In the genomic region with DNA sequence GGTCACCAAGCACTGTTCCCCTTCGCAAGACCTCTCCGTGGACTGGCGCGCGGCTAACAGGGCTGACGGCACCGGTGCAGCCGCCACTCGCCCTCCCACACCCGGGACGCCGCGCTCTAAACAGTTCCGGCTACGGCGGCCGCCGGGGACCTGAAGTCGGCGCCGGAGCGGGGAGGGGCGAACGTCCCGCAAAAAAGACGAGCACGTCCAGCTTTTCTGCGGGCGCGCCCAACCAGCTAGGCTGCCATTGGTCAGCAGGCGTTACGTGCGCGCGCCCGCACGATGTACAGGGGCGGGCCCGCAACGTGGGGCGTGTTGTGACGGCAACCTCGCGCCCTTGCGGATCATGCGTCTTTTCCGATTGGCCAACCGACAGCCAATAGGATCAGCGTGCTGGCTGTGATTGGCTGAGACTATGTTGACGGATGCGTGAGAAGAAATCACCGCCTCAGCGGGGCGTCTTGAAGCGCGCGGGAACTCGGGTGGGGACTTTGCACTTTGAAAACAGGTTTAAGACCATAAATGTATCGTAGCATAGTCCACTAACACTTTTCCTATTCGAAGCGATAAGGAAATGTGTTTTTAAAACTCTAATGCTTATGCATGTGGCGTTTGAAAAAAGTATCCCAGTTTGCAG, we compare ENCODE assay signal across 7 mouse cellular contexts. TPM values are rescaled to one million over a fixed set of nuclear protein-coding genes. Genes with fewer than 3 reads are reported as not detected.
DNase-seq lines count a peak whose midpoint lies in the region; ATAC-seq lines count a peak whose summit lies in the region.

A gene (minus strand): TSS at position 134 of the 637 bp plus-strand sequence.
A gene (plus strand): TSS at position 431 of the 637 bp plus-strand sequence.

- peak; percentile 98 for ATAC-seq in intestine, embryonic 15.5 days

- peak within 1 kb of the TSS; percentile 83 for H3K4me3 ChIP-seq in intestine, embryonic 15.5 days (replicated peaks)
- H3K4me3 ChIP-seq in midbrain, embryonic 10.5 days, result peak within 1 kb of the TSS; percentile 99

- no peaks in the 10 kb centered on the region for H3K27me3 ChIP-seq in intestine, embryonic 15.5 days (replicated peaks)
- H3K27me3 ChIP-seq in midbrain, embryonic 10.5 days (ENCODE audit: low read depth, poor library complexity, severe bottlenecking), result no peaks in the 10 kb centered on the region

- H3K9me3 ChIP-seq in intestine, embryonic 15.5 days, result no peaks in the 10 kb centered on the region
- no peaks in the 10 kb centered on the region for H3K9me3 ChIP-seq in midbrain, embryonic 10.5 days (replicated peaks)

- H3K36me3 ChIP-seq in intestine, embryonic 15.5 days, result peaks cover 5% of the 10 kb centered on the region; the same call in 1 of the 2 replicates
- peaks cover 43% of the 10 kb centered on the region for H3K36me3 ChIP-seq in midbrain, embryonic 10.5 days

- intact Hi-C loops in gastrocnemius, postnatal 36 days (cut with DNase I), result loop anchor here (5.0 kb wide), 2 partner anchors 67 to 168 kb away; a partner anchor contains a TSS
- intact Hi-C loops in left cerebral cortex, postnatal 25 days (cut with DNase I), result loop anchor here (2.0 kb wide), 1 partner anchor 79 kb away; a partner anchor contains a TSS

- peak within 1 kb of the TSS; percentile 81 for H3K9ac ChIP-seq in intestine, embryonic 15.5 days

- peak within 1 kb of the TSS; percentile 88 for H3K4me2 ChIP-seq in intestine, embryonic 15.5 days (replicated peaks)

- 0% methylated on average over 62 of the region's 62 CpGs for WGBS in intestine, embryonic 15.5 days
- under 1% methylated on average over 62 of the region's 62 CpGs for WGBS in midbrain, embryonic 10.5 days

- H3K27ac ChIP-seq in intestine, embryonic 15.5 days, result peak within 1 kb of the TSS; percentile 91
- peak within 1 kb of the TSS; percentile 98 for H3K27ac ChIP-seq in midbrain, embryonic 10.5 days (replicated peaks)

- DNase-seq in adrenal gland, adult 2 months, result peak; percentile 99
- peak; percentile 98 for DNase-seq in embryo, embryonic 11.5 days (ENCODE audit: low read depth, low spot score)
- peak; percentile 97 for DNase-seq in gastrocnemius, postnatal 36 days
- DNase-seq in left cerebral cortex, postnatal 25 days (ENCODE audit: low spot score in 2 of 2), result peak; percentile 100
- DNase-seq in midbrain, embryonic 10.5 days (ENCODE audit: low spot score), result peak; percentile 99
- peak; percentile 97 for DNase-seq in right cerebral cortex, postnatal 4 days

- peaks cover 10% of the 10 kb centered on the region; the same call in 1 of the 2 replicates for H3K4me1 ChIP-seq in intestine, embryonic 15.5 days (replicated peaks)
- H3K4me1 ChIP-seq in midbrain, embryonic 10.5 days, result peaks cover 27% of the 10 kb centered on the region

RNA-seq across cellular contexts. Expression of the first gene that starts in this region (rescaled TPM):
- total RNA-seq in adrenal gland, adult 2 months (2021), result 10 to 100 TPM; 17.8 to 18.2 TPM
- polyA plus RNA-seq in adrenal gland, adult 2 months (2012; rRNA removed), result 15.4 and 16.7 TPM in 2 replicates
- total RNA-seq in gastrocnemius, postnatal 36 days (2021), result 1 to 10 TPM; 5.9 to 7.1 TPM
- 5.2 and 5.3 TPM in 2 replicates for polyA plus RNA-seq in intestine, embryonic 15.5 days (2015; fragmentation: Nextera tagmentation; extraction: Ambion mirVana)
- total RNA-seq in left cerebral cortex, postnatal 25 days (2021), result 10 to 100 TPM; 25.7 to 26.6 TPM
- 6.8 and 8.5 TPM in 2 replicates for polyA plus RNA-seq in midbrain, embryonic 10.5 days (2016; fragmentation: Nextera tagmentation; extraction: Ambion mirVana)

RNA-seq across cellular contexts. Expression of the second gene that starts in this region (rescaled TPM):
- 10 to 100 TPM; 27.8 to 28.0 TPM for total RNA-seq in adrenal gland, adult 2 months (2021)
- 20.9 and 21.8 TPM in 2 replicates for polyA plus RNA-seq in adrenal gland, adult 2 months (2012; rRNA removed)
- 1 to 10 TPM; 1.7 to 2.0 TPM for total RNA-seq in gastrocnemius, postnatal 36 days (2021)
- 12.3 and 14.8 TPM in 2 replicates for polyA plus RNA-seq in intestine, embryonic 15.5 days (2015; fragmentation: Nextera tagmentation; extraction: Ambion mirVana)
- total RNA-seq in left cerebral cortex, postnatal 25 days (2021), result 10 to 100 TPM; 21.9 to 23.0 TPM
- 27.0 and 34.9 TPM in 2 replicates for polyA plus RNA-seq in midbrain, embryonic 10.5 days (2016; fragmentation: Nextera tagmentation; extraction: Ambion mirVana)

Comparison
In these comparisons a context has a peak if more than half of its experiments do, and no peak if none do; other contexts are left out.
1. Peak in every context shown above with its lines: DNase-seq, ATAC-seq, H3K4me3 ChIP-seq and H3K27ac ChIP-seq.
2. RNA of the second gene that starts in this region (total RNA-seq): 27.8 to 28.0 TPM in adrenal gland, adult 2 months and 21.9 to 23.0 TPM in left cerebral cortex, postnatal 25 days; 1.7 to 2.0 TPM in gastrocnemius, postnatal 36 days; every median in the first group is over 4 times any median in the second.